Mouse (Mus musculus) thymus, adult 2 months (tissue): ENCODE data around the gene Ltc4s.

Experiments
- CTCF ChIP-seq: fragments of 200-500 bp; IDR thresholded peaks from 2 replicates; pipeline ENCODE4 v1.5.1; 2012; ENCODE audit warnings: mild to moderate bottlenecking, control low read depth, low read length, moderate library complexity, borderline replicate concordance; ENCODE audit not compliant: control insufficient read depth, poor library complexity, insufficient read depth; ENCODE audit errors: extremely low read depth
- POLR2A ChIP-seq: fragments of 200-500 bp; IDR thresholded peaks from 2 replicates; pipeline ENCODE4 v1.6.1; 2012; ENCODE audit warnings: mild to moderate bottlenecking, low read length, control low read depth, moderate library complexity; ENCODE audit not compliant: control insufficient read depth, poor library complexity, insufficient read depth; ENCODE audit errors: extremely low read depth

DNA sequence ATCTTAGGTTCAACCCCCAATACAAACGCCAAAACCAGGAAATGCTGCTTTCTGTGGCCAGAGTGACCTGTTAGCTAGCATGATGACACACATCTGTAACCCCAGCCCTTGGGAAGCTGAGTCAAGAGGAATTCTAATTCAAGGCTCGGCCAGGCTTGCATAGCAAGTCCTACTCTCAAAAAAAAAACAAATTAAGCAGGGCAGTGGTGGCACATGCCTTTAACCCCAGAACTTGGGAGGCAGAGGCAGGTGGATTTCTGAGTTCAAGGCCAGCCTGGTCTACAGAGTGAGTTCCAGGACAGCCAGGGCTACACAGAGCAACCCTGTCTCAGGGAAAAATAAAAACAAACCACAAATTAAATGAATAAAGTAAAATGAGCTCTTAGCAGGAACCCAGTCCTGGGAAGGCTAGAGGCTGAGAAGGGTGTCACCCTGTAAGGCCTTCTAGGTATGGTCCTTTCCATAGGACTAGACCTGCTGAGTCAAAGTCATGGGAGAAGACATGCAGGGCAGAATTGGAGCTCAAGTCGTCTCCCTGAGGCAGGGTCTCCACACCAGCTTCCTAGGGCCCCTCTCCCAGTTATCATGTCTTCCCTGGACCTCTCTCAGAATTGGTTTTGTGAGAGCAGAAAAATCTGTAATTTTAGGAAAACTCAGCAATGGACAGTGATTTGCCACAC is 26.2 kb downstream of the Ltc4s start:
- TF ChIP-seq CTCF = no peak
- TF ChIP-seq POLR2A = no peak
